In genomic region chr1:43463941-43464682, GRCm38 (mm10) we compare ENCODE assay signal across 12 mouse cellular contexts. TPM values are rescaled to one million over a fixed set of nuclear protein-coding genes. Genes with fewer than 3 reads are reported as not detected.
DNase-seq lines count a peak whose midpoint lies in the region; ATAC-seq and TF ChIP-seq lines count a peak whose summit lies in the region.
"Had no signal": no experiment of that assay in that cellular context is flagged by ENCODE, and none has a peak within 500 bp of the region (broad histone marks: within the 10 kb centered on the region; RNA-seq: fewer than 3 reads in every experiment).

No protein-coding gene starts in this region.

- 65% methylated on average over 11 of the region's 11 CpGs for WGBS in heart, embryonic 15.5 days
- 79% methylated on average over 11 of the region's 11 CpGs for WGBS in heart, embryonic 11.5 days (ENCODE audit: insufficient replicate concordance)
- WGBS in lung, embryonic 14.5 days, result 56% methylated on average over 11 of the region's 11 CpGs
- 94% methylated on average over 11 of the region's 11 CpGs for WGBS in macrophage (ENCODE audit: missing documents)

- no peaks in the 10 kb centered on the region for H3K27me3 ChIP-seq in heart, embryonic 15.5 days
- H3K27me3 ChIP-seq in heart, embryonic 11.5 days (ENCODE audit: control insufficient read depth, insufficient read depth, low read length), result no peaks in the 10 kb centered on the region
- H3K27me3 ChIP-seq in lung, embryonic 14.5 days (ENCODE audit: insufficient read depth, low read length), result no peaks in the 10 kb centered on the region
- H3K27me3 ChIP-seq in MEL (ENCODE audit: control insufficient read depth in 1 of 2, insufficient read depth in 2 of 2, low read length in 2 of 2), result no peaks in the 10 kb centered on the region
- H3K27me3 ChIP-seq: hindbrain, embryonic 15.5 days; midbrain, embryonic 13.5 days had no signal

- no peak for TF ChIP-seq CTCF in lung, embryonic 14.5 days (IDR thresholded peaks at IDR 0.05; ENCODE audit: low read depth)
- TF ChIP-seq CTCF in MEL (IDR thresholded peaks at IDR 0.05 in 2 of 3, conservative IDR thresholded peaks at IDR 0.05 in 1 of 3; ENCODE audit: control insufficient read depth in 1 of 3, insufficient read depth in 1 of 3, low read depth in 2 of 3, low read length in 3 of 3, poor library complexity in 1 of 3, severe bottlenecking in 1 of 3), result no peak

- H3K4me2 ChIP-seq in heart, embryonic 15.5 days, result no peak overlapping the region
- H3K4me2 ChIP-seq in heart, embryonic 11.5 days, result no peak overlapping the region
- H3K4me2 ChIP-seq in lung, embryonic 14.5 days, result no peak overlapping the region
- H3K4me2 ChIP-seq: hindbrain, embryonic 15.5 days; midbrain, embryonic 13.5 days had no signal

- no peak for TF ChIP-seq EP300 in MEL (IDR thresholded peaks at IDR 0.05; ENCODE audit: low read depth in 1 of 2, low read length in 2 of 2)

- peak; percentile 45 for DNase-seq in lung, embryonic 14.5 days
- DNase-seq in lung, postnatal 10 days, result no peak
- no peak for DNase-seq in MEL (ENCODE audit: low read depth, low spot score)
- DNase-seq in retina, postnatal 1 day, result no peak
- DNase-seq: heart, adult 18-20 months; kidney, postnatal 14 days; liver had no signal

- TF ChIP-seq POLR2A in MEL (IDR thresholded peaks at IDR 0.05; ENCODE audit: control insufficient read depth in 1 of 2, insufficient read depth in 1 of 2, low read depth in 1 of 2, low read length in 2 of 2, poor library complexity in 1 of 2), result no peak

- no peak overlapping the region for H3K9ac ChIP-seq in heart, embryonic 15.5 days
- H3K9ac ChIP-seq in heart, embryonic 11.5 days (ENCODE audit: low read depth, low read length), result no peak overlapping the region
- no peak overlapping the region for H3K9ac ChIP-seq in lung, embryonic 14.5 days
- no peak overlapping the region for H3K9ac ChIP-seq in MEL (ENCODE audit: control insufficient read depth, low read depth, low read length, poor library complexity, severe bottlenecking)
- H3K9ac ChIP-seq: hindbrain, embryonic 15.5 days; midbrain, embryonic 13.5 days had no signal

- no peaks in the 10 kb centered on the region for H3K36me3 ChIP-seq in heart, embryonic 15.5 days
- no peaks in the 10 kb centered on the region for H3K36me3 ChIP-seq in heart, embryonic 11.5 days (ENCODE audit: control insufficient read depth, insufficient read depth, low read length)
- H3K36me3 ChIP-seq in lung, embryonic 14.5 days (ENCODE audit: insufficient read depth), result no peaks in the 10 kb centered on the region
- H3K36me3 ChIP-seq in MEL (ENCODE audit: control insufficient read depth in 1 of 2, insufficient read depth in 2 of 2, low read length in 2 of 2) (peaks cover 0 to 35% of the 10 kb centered on the region in 2 experiments; a peak in 2 of 4 replicates), macrophage (ENCODE audit: inconsistent target) (no peaks in the 10 kb centered on the region; the same call in 1 of the 2 replicates)
- H3K36me3 ChIP-seq: hindbrain, embryonic 15.5 days; midbrain, embryonic 13.5 days had no signal

- no peaks in the 10 kb centered on the region for H3K9me3 ChIP-seq in heart, embryonic 15.5 days (replicated peaks)
- no peaks in the 10 kb centered on the region for H3K9me3 ChIP-seq in heart, embryonic 11.5 days (replicated peaks; ENCODE audit: control insufficient read depth, low read length)
- H3K9me3 ChIP-seq in lung, embryonic 14.5 days (ENCODE audit: low read depth, low read length), result no peaks in the 10 kb centered on the region
- H3K9me3 ChIP-seq in MEL (replicated peaks; ENCODE audit: insufficient read depth, low read length), result no peaks in the 10 kb centered on the region
- H3K9me3 ChIP-seq: hindbrain, embryonic 15.5 days; midbrain, embryonic 13.5 days had no signal

- peaks cover 64% of the 10 kb centered on the region for H3K4me1 ChIP-seq in heart, embryonic 15.5 days (replicated peaks)
- peaks cover 35% of the 10 kb centered on the region for H3K4me1 ChIP-seq in heart, embryonic 11.5 days (ENCODE audit: control insufficient read depth, insufficient read depth, low read length)
- peaks cover 22% of the 10 kb centered on the region; the same call in 1 of the 2 replicates for H3K4me1 ChIP-seq in lung, embryonic 14.5 days (ENCODE audit: insufficient read depth)
- peaks cover 22 to 24% of the 10 kb centered on the region in 2 experiments for H3K4me1 ChIP-seq in MEL (ENCODE audit: control insufficient read depth in 1 of 2, insufficient read depth in 2 of 2, low read length in 2 of 2)

- peak overlapping the region; percentile 35; the same call in 1 of the 2 replicates for H3K27ac ChIP-seq in heart, embryonic 15.5 days
- H3K27ac ChIP-seq in heart, embryonic 11.5 days (ENCODE audit: low read depth, low read length), result no peak overlapping the region
- no peak overlapping the region for H3K27ac ChIP-seq in lung, embryonic 14.5 days (ENCODE audit: low read depth)
- H3K27ac ChIP-seq in MEL (ENCODE audit: control insufficient read depth, low read depth, low read length) (0 out of 2 replicates have a peak overlapping the region, but pooled peaks have one; percentile 18), macrophage (peak overlapping the region; percentile 87)
- H3K27ac ChIP-seq: hindbrain, embryonic 15.5 days; midbrain, embryonic 13.5 days had no signal

- TF ChIP-seq RAD21 in MEL (IDR thresholded peaks at IDR 0.05; ENCODE audit: low read depth, low read length), result no peak

- H3K79me2 ChIP-seq in MEL (ENCODE audit: control insufficient read depth, insufficient read depth, low read length, poor library complexity), result 0 out of 2 replicates have a peak, but pooled peaks cover 3% of the 10 kb centered on the region
- H3K79me2 ChIP-seq in macrophage (ENCODE audit: inconsistent target), result peaks cover 92% of the 10 kb centered on the region

- H3K4me3 ChIP-seq in heart, embryonic 15.5 days, result no peak overlapping the region
- H3K4me3 ChIP-seq in heart, embryonic 11.5 days (ENCODE audit: low read depth, low read length), result no peak overlapping the region
- H3K4me3 ChIP-seq in lung, embryonic 14.5 days (ENCODE audit: low read depth, low read length), result no peak overlapping the region
- H3K4me3 ChIP-seq in MEL (ENCODE audit: control insufficient read depth in 1 of 2, insufficient read depth in 1 of 2, low read depth in 2 of 2, low read length in 2 of 2), result no peak overlapping the region
- no peak overlapping the region for H3K4me3 ChIP-seq in macrophage (ENCODE audit: inconsistent target)
- H3K4me3 ChIP-seq: hindbrain, embryonic 15.5 days; midbrain, embryonic 13.5 days had no signal

- no peak for ATAC-seq in heart, embryonic 15.5 days (replicated peaks; ENCODE audit: insufficient number of reproducible peaks, insufficient read depth, low FRiP score, low read depth)
- no peak for ATAC-seq in heart, embryonic 11.5 days (replicated peaks; ENCODE audit: insufficient number of reproducible peaks, low FRiP score, low TSS enrichment)
- ATAC-seq in lung, embryonic 14.5 days (ENCODE audit: insufficient read depth), result no peak
- ATAC-seq: midbrain, embryonic 13.5 days had no signal

TF ChIP-seq in MEL, 35 proteins besides CTCF, POLR2A, EP300 and RAD21:
- TF ChIP-seq ZNF384 (IDR thresholded peaks at IDR 0.05; ENCODE audit: low read depth, low read length) (0 out of 2 replicates have a peak, but pooled peaks have one; percentile 17), MXI1 (IDR thresholded peaks at IDR 0.05; ENCODE audit: low read depth, low read length) (0 out of 2 replicates have a peak, but pooled peaks have one; percentile 23), ZMIZ1 (IDR thresholded peaks at IDR 0.05; ENCODE audit: low read depth, low read length) (no peak)
TF ChIP-seq in MEL: peak in this region for 2.

RNA-seq across cellular contexts. Expression of gene Nck2, which starts 19.7 kb away (rescaled TPM):
- polyA plus RNA-seq in heart, embryonic 15.5 days (2015; fragmentation: Nextera tagmentation; extraction: Ambion mirVana), result 23.5 and 30.6 TPM in 2 replicates
- 24.6 and 26.7 TPM in 2 replicates for polyA plus RNA-seq in heart, embryonic 11.5 days (2014; fragmentation: Nextera tagmentation; extraction: Ambion mirVana)
- polyA plus RNA-seq in lung, embryonic 14.5 days (2014; fragmentation: Nextera tagmentation; extraction: Ambion mirVana), result 52.4 and 59.1 TPM in 2 replicates
- total RNA-seq in MEL (2012; rRNA removed), result 9.2 and 9.4 TPM in 2 replicates
- polyA plus RNA-seq in MEL (2012; ENCODE audit: insufficient read depth in 1 of 2, insufficient read length in 2 of 2, low read depth in 1 of 2, low replicate concordance in 2 of 2, missing spikeins in 1 of 2) (10 to 100 TPM in 1 of 2 experiments, not detected in 1; 12.4 TPM), macrophage (2018) (18.5 to 23.4 TPM (median 20.0 TPM) in 3 replicates)
- 100 to 1,000 TPM in 1 of 26 experiments, 10 to 100 TPM in 25; 34.9 to 106 (median 71.9) TPM for total RNA-seq in macrophage (2018; cell fraction: chromatin; rRNA removed)
- total RNA-seq in macrophage (2018; cell fraction: cytosol; rRNA removed), result 10 to 100 TPM; 20.7 to 43.8 (median 32.7) TPM
- total RNA-seq in macrophage (2018; cell fraction: nucleus; rRNA removed), result 100 to 1,000 TPM in 1 of 26 experiments, 10 to 100 TPM in 25; 36.6 to 140 (median 57.7) TPM

Comparison
In these comparisons a context has a peak if more than half of its experiments do, and no peak if none do; other contexts are left out.
1. H3K27ac ChIP-seq: peak in heart, embryonic 15.5 days (single experiment), MEL (single experiment) and macrophage (single experiment); none in heart, embryonic 11.5 days (single experiment) and lung, embryonic 14.5 days (single experiment).